Mouse (Mus musculus) heart, embryonic 11.5 days (tissue): Measurements from ENCODE around the gene Babam1. TPM values are rescaled to one million over a fixed set of nuclear protein-coding genes. Genes with fewer than 3 reads are reported as not detected.
"Not testable (repeated sequence)": the region's sequence is repeated elsewhere in the genome, so short reads cannot be mapped to it uniquely, and the experiment has no call there.

ENCODE experiments used
- ATAC-seq: fragments of 200-750 bp; cut with Nextera tagmentation; replicated peaks from 2 replicates; pipeline ENCODE4 v1.8.0; 2017; ENCODE audit warnings: moderate library complexity; ENCODE audit not compliant: insufficient number of reproducible peaks, low FRiP score, low TSS enrichment
- H3K27ac ChIP-seq: fragments of 300-500 bp; sonication (generic); 2 replicates; pipeline ENCODE4 v1.5.1; 2014; ENCODE audit warnings: mild to moderate bottlenecking, low read depth, low read length
- H3K27me3 ChIP-seq: fragments of 300-500 bp; sonication (generic); 2 replicates; pipeline ENCODE4 v1.6.1; 2014; ENCODE audit warnings: mild to moderate bottlenecking, low read length, mixed read lengths; ENCODE audit not compliant: control insufficient read depth, insufficient read depth
- H3K36me3 ChIP-seq: fragments of 300-500 bp; sonication (generic); 2 replicates; pipeline ENCODE4 v1.6.1; 2014; ENCODE audit warnings: mild to moderate bottlenecking, low read length, moderate library complexity, mixed read lengths; ENCODE audit not compliant: control insufficient read depth, insufficient read depth
- H3K4me1 ChIP-seq: fragments of 300-500 bp; sonication (generic); 2 replicates; pipeline ENCODE4 v1.6.1; 2014; ENCODE audit warnings: low read length; ENCODE audit not compliant: control insufficient read depth, insufficient read depth
- H3K4me2 ChIP-seq: fragments of 300-500 bp; sonication (generic); 2 replicates; pipeline ENCODE4 v1.6.1; 2014; ENCODE audit warnings: mild to moderate bottlenecking, moderate library complexity
- H3K4me3 ChIP-seq: fragments of 300-500 bp; sonication (generic); 2 replicates; pipeline ENCODE4 v1.5.1; 2014; ENCODE audit warnings: low read depth, low read length
- H3K9ac ChIP-seq: fragments of 300-500 bp; sonication (generic); 2 replicates; pipeline ENCODE4 v1.6.1; 2014; ENCODE audit warnings: mild to moderate bottlenecking, low read depth, low read length, moderate library complexity
- H3K9me3 ChIP-seq: fragments of 300-500 bp; sonication (generic); replicated peaks from 2 replicates; pipeline ENCODE4 v1.6.1; 2016; ENCODE audit warnings: low read length; ENCODE audit not compliant: control insufficient read depth
- WGBS: fragments of 180-500 bp; shearing (Covaris S2); extraction: QIAGEN DNeasy Blood & Tissue Kit; methylation state at CpG from one replicate; pipeline ENCODE4 v1.1.7; 2014; ENCODE audit not compliant: insufficient replicate concordance; 5-methylcytosine and 5-hydroxymethylcytosine counted together
- polyA plus RNA-seq: library from polyadenylated mRNA; unstranded; fragments of >200 nt; fragmentation: Nextera tagmentation; extraction: Ambion mirVana; gene quantifications from 2 replicates; pipeline ENCODE4 v1.2.1, GENCODE M21; 2014

The Babam1 gene
- polyA plus RNA-seq, 1 experiment from 2014 or later: 89.6 TPM

- Histone ChIP-seq H3K27me3 (no peaks in the 10 kb centered on the region), H3K27ac (no peak overlapping the region), H3K36me3 (peaks cover 11% of the 10 kb centered on the region), H3K4me2 (no peak overlapping the region), H3K4me3 (no peak overlapping the region), H3K9ac (no peak overlapping the region), H3K9me3 (no peaks in the 10 kb centered on the region), H3K4me1 (peaks cover 7% of the 10 kb centered on the region)
- 92% methylated on average over 4 of the region's 4 CpGs for WGBS
- no peak for ATAC-seq
These were observed 11.6 kb downstream of the Babam1 start for GRCm38 (mm10) chr8:71408231-71408630.

- no peak for ATAC-seq
- peaks cover 11% of the 10 kb centered on the region for H3K36me3 ChIP-seq
- H3K9me3 ChIP-seq: no peaks in the 10 kb centered on the region
- H3K9ac ChIP-seq: no peak overlapping the region
- H3K27ac ChIP-seq: no peak overlapping the region
- H3K4me1 ChIP-seq: peaks cover 2% of the 10 kb centered on the region
- no peaks in the 10 kb centered on the region for H3K27me3 ChIP-seq
- WGBS: 48% methylated on average over 11 of the region's 11 CpGs
- no peak overlapping the region for H3K4me2 ChIP-seq
- no peak overlapping the region for H3K4me3 ChIP-seq
These were observed 15.0 kb downstream of the Babam1 start for GRCm38 (mm10) chr8:71411535-71412273.

GRCm38 (mm10) chr8:71422121-71422520 lies 25.5 kb downstream of the Babam1 start:
- no peak overlapping the region for H3K4me3 ChIP-seq
- H3K4me1 ChIP-seq: no peaks in the 10 kb centered on the region
- no peaks in the 10 kb centered on the region for H3K27me3 ChIP-seq
- no peaks in the 10 kb centered on the region for H3K9me3 ChIP-seq
- no peak overlapping the region for H3K4me2 ChIP-seq
- H3K27ac ChIP-seq: no peak overlapping the region
- ATAC-seq: no peak
- no peak overlapping the region for H3K9ac ChIP-seq
- no peaks in the 10 kb centered on the region for H3K36me3 ChIP-seq

- not testable (repeated sequence) for ATAC-seq, H3K27ac ChIP-seq, H3K9ac ChIP-seq, H3K4me1 ChIP-seq, H3K36me3 ChIP-seq, H3K4me3 ChIP-seq, H3K4me2 ChIP-seq, H3K9me3 ChIP-seq, H3K27me3 ChIP-seq
- 70% methylated on average over 1 of the region's 1 CpGs for WGBS
These were observed 36.3 kb downstream of the Babam1 start for GRCm38 (mm10) chr8:71432935-71433334.

GRCm38 (mm10) chr8:71437041-71437440 lies 40.4 kb downstream of the Babam1 start:
- peaks cover 2% of the 10 kb centered on the region for H3K27me3 ChIP-seq
- no peak for ATAC-seq
- H3K9me3 ChIP-seq: no peaks in the 10 kb centered on the region
- no peak overlapping the region for H3K27ac ChIP-seq
- H3K4me3 ChIP-seq: no peak overlapping the region
- H3K36me3 ChIP-seq: no peaks in the 10 kb centered on the region
- H3K4me1 ChIP-seq: no peaks in the 10 kb centered on the region
- 47% methylated on average over 3 of the region's 3 CpGs for WGBS
- no peak overlapping the region for H3K9ac ChIP-seq
- H3K4me2 ChIP-seq: no peak overlapping the region

- Histone ChIP-seq H3K36me3 (no peaks in the 10 kb centered on the region), H3K9ac (no peak overlapping the region), H3K4me2 (no peak overlapping the region), H3K4me3 (no peak overlapping the region), H3K27ac (no peak overlapping the region), H3K4me1 (no peaks in the 10 kb centered on the region), H3K27me3 (peaks cover 12% of the 10 kb centered on the region), H3K9me3 (no peaks in the 10 kb centered on the region)
- no peak for ATAC-seq
- WGBS: 2% methylated on average over 7 of the region's 7 CpGs
These were observed 44.7 kb downstream of the Babam1 start for GRCm38 (mm10) chr8:71441404-71441803.

- H3K4me3 ChIP-seq: no peak overlapping the region
- no peak overlapping the region for H3K4me2 ChIP-seq
- no peak overlapping the region for H3K27ac ChIP-seq
- no peak for ATAC-seq
- H3K9ac ChIP-seq: no peak overlapping the region
- H3K27me3 ChIP-seq: peaks cover 12% of the 10 kb centered on the region
- H3K4me1 ChIP-seq: no peaks in the 10 kb centered on the region
- WGBS: 74% methylated on average over 7 of the region's 7 CpGs
- no peaks in the 10 kb centered on the region for H3K9me3 ChIP-seq
- no peaks in the 10 kb centered on the region for H3K36me3 ChIP-seq
These were observed 48.4 kb downstream of the Babam1 start for GRCm38 (mm10) chr8:71445096-71445495.

- H3K4me1 ChIP-seq: no peaks in the 10 kb centered on the region
- H3K4me3 ChIP-seq: no peak overlapping the region
- no peaks in the 10 kb centered on the region for H3K9me3 ChIP-seq
- peaks cover 4% of the 10 kb centered on the region; the same call in 1 of the 2 replicates for H3K27me3 ChIP-seq
- no peak overlapping the region for H3K27ac ChIP-seq
- H3K9ac ChIP-seq: no peak overlapping the region
- no peak overlapping the region for H3K4me2 ChIP-seq
- no peaks in the 10 kb centered on the region for H3K36me3 ChIP-seq
- WGBS: 61% methylated on average over 4 of the region's 4 CpGs
- ATAC-seq: no peak
These were observed 54.7 kb downstream of the Babam1 start for GRCm38 (mm10) chr8:71451337-71451736.

GRCm38 (mm10) chr8:71451777-71452176 lies 55.1 kb downstream of the Babam1 start:
- Histone ChIP-seq H3K9me3 (no peaks in the 10 kb centered on the region), H3K4me1 (no peaks in the 10 kb centered on the region), H3K4me3 (no peak overlapping the region), H3K27me3 (peaks cover 4% of the 10 kb centered on the region; the same call in 1 of the 2 replicates), H3K36me3 (no peaks in the 10 kb centered on the region), H3K9ac (no peak overlapping the region), H3K4me2 (no peak overlapping the region), H3K27ac (no peak overlapping the region)
- WGBS: 45% methylated on average over 11 of the region's 11 CpGs
- ATAC-seq: no peak
